Mouse (Mus musculus) E14TG2a.4 (cell line): ENCODE data around the gene Cib4.

Experiments
- H3K27me3 ChIP-seq: 2 replicates; pipeline ENCODE4 v1.6.1; 2014; ENCODE audit warnings: low read length, control low read depth; ENCODE audit not compliant: insufficient read depth
- H3K36me3 ChIP-seq: 2 replicates; pipeline ENCODE4 v1.6.1; 2014; ENCODE audit warnings: low read length, control low read depth; ENCODE audit not compliant: insufficient read depth
- H3K4me1 ChIP-seq: replicated peaks from 2 replicates; pipeline ENCODE4 v1.6.1; 2014; ENCODE audit warnings: low read depth, low read length, control low read depth
- H3K4me3 ChIP-seq: replicated peaks from 2 replicates; pipeline ENCODE4 v1.5.1; 2014; ENCODE audit warnings: mild to moderate bottlenecking, low read length
- H3K9me3 ChIP-seq: 2 replicates; pipeline ENCODE4 v1.6.1; 2014; ENCODE audit warnings: low read length, control low read depth
- CTCF ChIP-seq: conservative IDR thresholded peaks from 2 replicates; pipeline ENCODE4 v1.5.1; 2014; ENCODE audit warnings: low read length
- NANOG ChIP-seq: IDR thresholded peaks from 2 replicates; pipeline ENCODE4 v1.6.1; 2014; ENCODE audit warnings: borderline replicate concordance, low read length, mixed read lengths
- POU5F1 ChIP-seq: IDR thresholded peaks from 2 replicates; pipeline ENCODE4 v1.6.1; 2014; ENCODE audit warnings: low read length, borderline replicate concordance

The Cib4 gene

DNA sequence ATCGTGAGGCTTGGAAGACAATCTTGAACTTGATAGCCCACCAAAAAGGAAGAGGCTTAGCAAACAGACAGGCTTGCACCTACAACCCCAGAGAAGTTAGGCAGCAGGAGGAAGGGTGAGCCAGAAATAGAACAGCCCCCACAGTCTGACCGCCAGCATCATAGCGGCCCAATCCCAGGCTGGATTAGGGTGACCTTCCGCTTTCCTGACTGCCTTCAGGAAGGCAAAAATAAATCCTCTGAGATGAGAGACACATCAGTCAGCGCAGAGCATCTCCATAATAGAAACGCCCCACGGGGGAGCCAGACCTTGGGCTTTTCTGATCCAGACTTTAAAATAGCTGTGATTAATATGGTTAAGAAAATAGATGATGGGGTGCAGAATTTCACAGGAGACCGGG, 9.3 kb upstream of the Cib4 start:
- H3K4me1 ChIP-seq, result no peaks in the 10 kb centered on the region
- TF ChIP-seq CTCF (no peak), POU5F1 (no peak), NANOG (no peak)
- no peak overlapping the region for H3K4me3 ChIP-seq
- no peaks in the 10 kb centered on the region for H3K9me3 ChIP-seq
- H3K36me3 ChIP-seq, result no peaks in the 10 kb centered on the region
- peaks cover 32% of the 10 kb centered on the region for H3K27me3 ChIP-seq

DNA sequence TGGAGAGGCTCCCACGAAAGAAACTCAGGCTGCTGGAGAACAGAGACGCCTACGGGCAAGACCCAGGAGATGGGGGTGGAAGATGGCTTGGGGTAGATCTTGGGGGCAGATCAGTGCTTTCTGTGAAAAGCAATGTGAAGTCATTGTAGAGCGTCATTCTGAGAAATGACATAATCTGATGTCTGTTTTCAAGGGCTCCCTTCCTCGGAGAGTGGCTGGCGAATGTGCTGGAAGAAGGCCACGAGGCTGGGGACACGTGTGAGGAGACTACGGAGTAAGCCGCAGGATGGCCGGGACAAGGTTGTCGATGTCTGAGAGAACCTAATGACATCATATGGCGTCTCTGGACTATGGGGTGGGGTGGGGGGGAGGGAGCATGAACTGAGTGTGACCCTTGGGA, 8.3 kb upstream of the Cib4 start:
- H3K4me3 ChIP-seq, result no peak overlapping the region
- H3K9me3 ChIP-seq, result no peaks in the 10 kb centered on the region
- TF ChIP-seq NANOG (no peak), CTCF (no peak), POU5F1 (no peak)
- H3K4me1 ChIP-seq, result no peaks in the 10 kb centered on the region
- peaks cover 21% of the 10 kb centered on the region for H3K27me3 ChIP-seq
- no peaks in the 10 kb centered on the region for H3K36me3 ChIP-seq

DNA sequence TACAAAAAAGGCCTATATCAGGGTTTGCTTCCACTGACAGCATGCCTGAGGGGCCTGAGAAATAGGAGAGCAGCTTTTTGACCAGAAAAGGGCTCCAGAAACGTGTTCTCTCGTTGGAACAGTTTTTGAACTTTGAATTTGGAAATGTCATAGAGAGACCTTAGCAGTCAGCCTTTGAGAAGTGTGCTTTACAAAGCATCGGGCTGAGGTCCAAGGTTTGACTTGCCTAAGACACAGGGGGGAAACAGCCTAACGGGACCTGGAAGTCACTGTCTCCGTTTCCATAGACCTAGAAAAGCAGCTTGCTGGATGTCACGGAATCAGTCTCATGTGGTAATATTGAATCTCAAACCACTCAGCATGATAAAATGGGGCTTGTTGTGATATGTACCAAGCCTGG, 6.4 kb upstream of the Cib4 start:
- TF ChIP-seq POU5F1, result no peak
- TF ChIP-seq CTCF, result no peak
- TF ChIP-seq NANOG, result no peak
- no peak overlapping the region for H3K4me3 ChIP-seq
- peaks cover 7% of the 10 kb centered on the region for H3K27me3 ChIP-seq
- no peaks in the 10 kb centered on the region for H3K36me3 ChIP-seq
- H3K9me3 ChIP-seq, result no peaks in the 10 kb centered on the region
- no peaks in the 10 kb centered on the region for H3K4me1 ChIP-seq

DNA sequence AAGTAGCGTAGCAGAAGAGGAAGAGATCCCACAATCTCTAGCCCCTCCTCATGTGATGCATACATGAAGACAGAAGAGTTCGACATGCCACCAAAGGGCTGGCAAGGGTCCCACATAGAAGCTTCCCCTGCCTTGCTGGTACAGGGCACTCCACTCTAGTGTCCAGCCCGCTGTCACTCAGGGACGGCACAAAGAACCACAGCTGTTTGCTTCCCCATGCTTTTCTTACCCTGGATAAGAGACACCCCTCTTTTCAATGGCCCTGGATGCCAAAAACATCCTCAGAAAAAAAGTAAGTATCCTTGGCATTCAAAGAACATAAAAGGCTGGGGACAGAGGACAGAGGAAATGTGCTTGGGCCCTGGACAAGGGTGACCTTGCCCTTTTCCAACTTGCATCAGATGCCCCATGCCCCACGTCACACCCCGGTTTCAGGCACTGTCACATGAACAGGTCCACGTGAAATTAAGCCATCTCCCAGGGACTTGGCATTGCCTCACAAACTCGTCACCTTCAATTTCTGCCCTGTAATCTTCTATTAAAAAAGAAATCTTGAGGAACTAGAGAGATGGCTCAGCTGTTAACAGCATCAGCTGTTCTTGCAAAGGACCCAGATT, 5.5 kb upstream of the Cib4 start:
- TF ChIP-seq POU5F1 (no peak), CTCF (no peak), NANOG (no peak)
- Histone ChIP-seq H3K27me3 (peaks cover 8% of the 10 kb centered on the region), H3K9me3 (no peaks in the 10 kb centered on the region), H3K36me3 (no peaks in the 10 kb centered on the region), H3K4me3 (no peak overlapping the region), H3K4me1 (no peaks in the 10 kb centered on the region)

DNA sequence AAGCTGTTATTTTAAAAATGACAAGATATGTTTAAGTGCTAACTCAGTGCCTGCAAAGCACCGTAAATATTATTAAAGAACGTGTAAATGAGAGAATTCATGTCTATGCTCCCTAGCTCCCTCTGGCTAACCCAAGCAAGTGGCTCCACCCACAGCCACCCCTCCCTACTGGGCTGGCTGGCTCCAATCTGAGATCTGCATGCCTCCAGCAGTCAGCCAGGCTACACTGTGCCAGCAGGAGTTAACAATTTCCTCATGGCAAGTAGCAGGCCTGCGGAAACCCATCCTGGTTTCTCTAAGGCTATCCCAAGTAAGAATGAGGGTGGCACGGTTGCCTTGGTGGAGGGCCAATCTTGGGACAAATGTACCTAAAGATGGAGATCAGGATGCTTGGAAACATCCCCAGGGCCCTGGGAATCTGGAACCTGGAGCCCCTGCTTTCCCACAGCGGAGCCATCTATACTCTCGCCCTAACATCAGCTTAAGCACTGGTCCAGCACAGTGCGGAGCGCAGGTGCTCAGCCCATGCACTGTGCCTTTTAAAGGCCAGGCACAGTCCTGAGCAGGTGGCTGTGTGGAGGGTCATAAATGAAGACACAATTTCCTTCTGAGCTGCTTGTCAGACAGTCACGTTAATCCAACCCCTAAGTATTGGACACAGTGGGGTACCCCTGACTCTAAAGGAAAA, 4.8 kb upstream of the Cib4 start:
- no peaks in the 10 kb centered on the region for H3K36me3 ChIP-seq
- no peaks in the 10 kb centered on the region for H3K9me3 ChIP-seq
- no peak for TF ChIP-seq POU5F1
- no peak for TF ChIP-seq CTCF
- no peak for TF ChIP-seq NANOG
- peaks cover 12% of the 10 kb centered on the region for H3K27me3 ChIP-seq
- no peaks in the 10 kb centered on the region for H3K4me1 ChIP-seq
- H3K4me3 ChIP-seq, result no peak overlapping the region

DNA sequence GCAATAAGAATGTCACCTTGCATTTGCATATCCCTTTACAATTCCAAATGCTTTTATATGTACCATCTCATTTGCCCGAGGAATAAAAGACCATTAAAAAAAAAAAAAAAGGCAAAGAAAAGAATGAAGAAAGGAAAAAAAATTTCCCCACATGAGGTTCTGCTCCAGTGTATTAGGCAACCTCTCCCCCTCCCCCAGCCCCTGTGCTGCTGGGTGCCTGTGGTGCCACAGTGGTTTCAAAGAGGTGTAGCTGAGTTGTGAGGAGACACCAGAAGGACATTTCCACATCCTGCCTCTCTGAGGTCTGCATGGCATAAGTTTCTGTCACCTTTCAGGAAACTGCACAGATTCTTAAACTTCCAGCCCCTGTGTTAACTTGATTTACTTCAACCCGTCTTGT, 3.0 kb upstream of the Cib4 start:
- H3K9me3 ChIP-seq, result no peaks in the 10 kb centered on the region
- no peaks in the 10 kb centered on the region for H3K4me1 ChIP-seq
- no peak overlapping the region for H3K4me3 ChIP-seq
- peaks cover 18% of the 10 kb centered on the region; the same call in 1 of the 2 replicates for H3K27me3 ChIP-seq
- TF ChIP-seq NANOG, result no peak
- no peak for TF ChIP-seq POU5F1
- TF ChIP-seq CTCF, result no peak
- no peaks in the 10 kb centered on the region for H3K36me3 ChIP-seq

DNA sequence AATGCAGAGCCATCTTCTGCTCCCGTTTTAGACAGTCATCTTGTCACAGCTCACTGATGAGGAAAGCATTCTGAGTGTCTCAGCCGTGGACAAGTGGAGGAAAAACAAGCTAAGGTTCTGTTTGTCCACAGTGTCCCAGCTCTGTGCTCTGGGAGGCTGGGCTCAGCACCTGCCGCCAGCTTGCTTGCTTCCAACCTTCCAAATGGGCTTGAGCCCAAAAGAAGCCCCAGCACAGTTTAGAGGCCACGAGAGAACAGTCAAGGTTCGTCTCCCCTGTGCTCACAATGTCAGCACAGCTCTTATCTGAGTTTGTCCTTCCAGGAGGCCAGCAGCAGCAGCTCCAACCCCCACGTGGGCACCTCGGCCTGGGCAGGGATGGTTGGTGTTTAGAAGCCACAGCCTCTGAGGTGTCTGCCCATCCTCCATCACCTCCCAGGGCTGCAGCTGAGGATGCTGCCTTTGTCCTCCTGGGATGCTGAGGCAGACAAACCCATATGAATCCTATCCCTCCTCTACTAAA, 9.5 kb downstream of the Cib4 start:
- no peak overlapping the region for H3K4me3 ChIP-seq
- no peak for TF ChIP-seq NANOG
- TF ChIP-seq CTCF, result no peak
- no peak for TF ChIP-seq POU5F1
- no peaks in the 10 kb centered on the region for H3K36me3 ChIP-seq
- H3K27me3 ChIP-seq, result peaks cover 10% of the 10 kb centered on the region
- no peaks in the 10 kb centered on the region for H3K9me3 ChIP-seq
- H3K4me1 ChIP-seq, result no peaks in the 10 kb centered on the region

DNA sequence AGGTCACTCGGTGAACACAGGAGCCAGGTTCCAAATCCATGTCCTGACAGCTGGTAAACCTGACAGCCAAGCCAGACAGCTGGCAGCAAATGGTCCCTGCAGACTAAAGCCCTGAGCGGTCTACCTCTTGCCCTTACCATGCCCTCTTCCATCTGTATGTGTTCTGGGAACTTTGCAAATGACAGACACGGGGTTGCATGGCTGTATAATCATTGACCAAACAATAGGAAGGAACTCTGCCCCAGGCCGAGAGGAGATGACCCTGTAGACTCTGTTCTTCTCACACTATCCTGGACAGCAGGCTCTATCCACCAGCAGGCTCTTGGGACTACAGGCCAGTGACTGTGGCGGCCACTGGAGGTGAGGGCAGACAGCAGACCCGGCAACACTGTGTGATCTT, 11.0 kb downstream of the Cib4 start:
- Histone ChIP-seq H3K9me3 (no peaks in the 10 kb centered on the region), H3K4me3 (no peak overlapping the region), H3K36me3 (no peaks in the 10 kb centered on the region), H3K27me3 (peaks cover 8% of the 10 kb centered on the region), H3K4me1 (no peaks in the 10 kb centered on the region)
- TF ChIP-seq NANOG, result no peak
- TF ChIP-seq POU5F1, result no peak
- no peak for TF ChIP-seq CTCF
